Mouse (Mus musculus) MEL (cell line): ENCODE measurements around the gene Syn3. TPM values are rescaled to one million over a fixed set of nuclear protein-coding genes. Genes with fewer than 3 reads are reported as not detected.

Experiments
- DNase-seq: peaks from one replicate; pipeline ENCODE4 v3.0.0; 2011; ENCODE audit warnings: low read depth, low spot score
- H3K27ac ChIP-seq: 2 replicates; pipeline ENCODE4 v1.5.1; 2012; ENCODE audit warnings: low read depth, mild to moderate bottlenecking, control low read depth, low read length, moderate library complexity; ENCODE audit not compliant: control insufficient read depth
- H3K27me3 ChIP-seq, 2 experiments: fragments of 150-350 bp in 1 of 2; sonication (generic) in 1 of 2; 2 replicates each; pipeline ENCODE4 v1.6.1; 2012; ENCODE audit warnings: low read length in 2 of 2, mild to moderate bottlenecking in 2 of 2, improper control_type of control experiment in 1 of 2, moderate library complexity in 1 of 2; ENCODE audit not compliant: insufficient read depth in 2 of 2, control insufficient read depth in 1 of 2
- H3K36me3 ChIP-seq, 2 experiments: 2 replicates each; pipeline ENCODE4 v1.6.1; 2012 to 2014; ENCODE audit warnings: low read length in 2 of 2, improper control_type of control experiment in 1 of 2, inconsistent platforms in 1 of 2, mild to moderate bottlenecking in 1 of 2; ENCODE audit not compliant: insufficient read depth in 2 of 2, control insufficient read depth in 1 of 2
- H3K4me1 ChIP-seq, 2 experiments: fragments of 150-350 bp in 1 of 2; sonication (generic) in 1 of 2; 2 replicates each; pipeline ENCODE4 v1.6.1; 2012; ENCODE audit warnings: low read length in 2 of 2, improper control_type of control experiment in 1 of 2, mild to moderate bottlenecking in 1 of 2; ENCODE audit not compliant: insufficient read depth in 2 of 2, control insufficient read depth in 1 of 2
- H3K4me3 ChIP-seq, 2 experiments: fragments of 150-350 bp in 1 of 2; sonication (generic) in 1 of 2; 2 replicates each; pipeline ENCODE4 v1.5.1; 2012; ENCODE audit warnings: low read depth in 2 of 2, low read length in 2 of 2, mild to moderate bottlenecking in 2 of 2, moderate library complexity in 2 of 2, control low read depth in 1 of 2, improper control_type of control experiment in 1 of 2; ENCODE audit not compliant: control insufficient read depth in 1 of 2, insufficient read depth in 1 of 2
- H3K79me2 ChIP-seq: 2 replicates; pipeline ENCODE4 v1.6.1; 2012; ENCODE audit warnings: mild to moderate bottlenecking, low read length, moderate library complexity; ENCODE audit not compliant: control insufficient read depth, poor library complexity, insufficient read depth
- H3K9ac ChIP-seq: 2 replicates; pipeline ENCODE4 v1.6.1; 2012; ENCODE audit warnings: low read depth, mild to moderate bottlenecking, control low read depth, low read length, moderate library complexity; ENCODE audit not compliant: control insufficient read depth, poor library complexity, severe bottlenecking
- H3K9me3 ChIP-seq: fragments of 150-350 bp; sonication (generic); replicated peaks from 2 replicates; pipeline ENCODE4 v1.6.1; 2012; ENCODE audit warnings: mild to moderate bottlenecking, low read length, improper control_type of control experiment, moderate library complexity; ENCODE audit not compliant: insufficient read depth
- CHD1 ChIP-seq: IDR thresholded peaks from 2 replicates; pipeline ENCODE4 v1.6.1; 2012; ENCODE audit warnings: low read depth, mild to moderate bottlenecking, inconsistent platforms, low read length, improper control_type of control experiment
- CHD2 ChIP-seq: IDR thresholded peaks from 2 replicates; pipeline ENCODE4 v1.6.1; 2011; ENCODE audit warnings: low read length, improper control_type of control experiment
- CTCF ChIP-seq, 3 experiments: IDR thresholded peaks in 2 of 3; conservative IDR thresholded peaks in 1 of 3; 2 replicates each; pipeline ENCODE4 v1.5.1; 2011 to 2012; ENCODE audit warnings: low read length in 3 of 3, low read depth in 2 of 3, mild to moderate bottlenecking in 2 of 3, improper control_type of control experiment in 1 of 3, inconsistent platforms in 1 of 3, mixed read lengths in 1 of 3, moderate library complexity in 1 of 3; ENCODE audit not compliant: control insufficient read depth in 1 of 3, insufficient read depth in 1 of 3, poor library complexity in 1 of 3, severe bottlenecking in 1 of 3
- E2F4 ChIP-seq: IDR thresholded peaks from 2 replicates; pipeline ENCODE4 v1.6.1; 2011; ENCODE audit warnings: low read depth, low read length, improper control_type of control experiment, borderline replicate concordance
- ELF1 ChIP-seq: IDR thresholded peaks from 2 replicates; pipeline ENCODE4 v1.6.1; 2014; ENCODE audit warnings: low read depth, mild to moderate bottlenecking, inconsistent platforms, low read length, improper control_type of control experiment, moderate library complexity
- GABPA ChIP-seq: IDR thresholded peaks from 2 replicates; pipeline ENCODE4 v1.6.1; 2012; ENCODE audit warnings: low read depth, mild to moderate bottlenecking, inconsistent platforms, low read length, improper control_type of control experiment, moderate library complexity
- GATA1 ChIP-seq: IDR thresholded peaks from 2 replicates; pipeline ENCODE4 v1.6.1; 2011; ENCODE audit warnings: low read depth, low read length, improper control_type of control experiment
- HCFC1 ChIP-seq: IDR thresholded peaks from 2 replicates; pipeline ENCODE4 v1.6.1; 2012; ENCODE audit warnings: low read depth, mild to moderate bottlenecking, inconsistent platforms, low read length, improper control_type of control experiment, moderate library complexity
- KAT2A ChIP-seq: conservative IDR thresholded peaks from 2 replicates; pipeline ENCODE4 v1.6.1; 2012; ENCODE audit warnings: low read depth, low read length, improper control_type of control experiment, inconsistent platforms
- MAFK ChIP-seq: IDR thresholded peaks from 2 replicates; pipeline ENCODE4 v1.6.1; 2011; ENCODE audit warnings: low read depth, mild to moderate bottlenecking, low read length, improper control_type of control experiment, borderline replicate concordance
- MAX ChIP-seq: IDR thresholded peaks from 2 replicates; pipeline ENCODE4 v1.6.1; 2011; ENCODE audit warnings: low read length, improper control_type of control experiment
- NELFE ChIP-seq: IDR thresholded peaks from 2 replicates; pipeline ENCODE4 v1.6.1; 2011; ENCODE audit warnings: low read depth, low read length, improper control_type of control experiment
- POLR2AphosphoS2 ChIP-seq: IDR thresholded peaks from 2 replicates; pipeline ENCODE4 v1.6.1; 2011; ENCODE audit warnings: low read length, improper control_type of control experiment
- RAD21 ChIP-seq: IDR thresholded peaks from 2 replicates; pipeline ENCODE4 v1.6.1; 2011; ENCODE audit warnings: mild to moderate bottlenecking, low read depth, low read length, improper control_type of control experiment
- RCOR1 ChIP-seq: IDR thresholded peaks from 2 replicates; pipeline ENCODE4 v1.6.1; 2012; ENCODE audit warnings: low read depth, mild to moderate bottlenecking, inconsistent platforms, low read length, improper control_type of control experiment
- ZKSCAN1 ChIP-seq: IDR thresholded peaks from 2 replicates; pipeline ENCODE4 v1.6.1; 2012; ENCODE audit warnings: low read depth, mild to moderate bottlenecking, inconsistent platforms, low read length, improper control_type of control experiment, moderate library complexity
- polyA plus RNA-seq, 2 experiments: library from polyadenylated mRNA; stranded (reverse) in 1 of 2; unstranded in 1 of 2; fragments of >175 nt in 1 of 2; fragments of >200 nt in 1 of 2; gene quantifications; 2 replicates each; pipeline versions ENCODE4 v1.2.1 to v1.2.4; 2012; ENCODE audit warnings: low replicate concordance in 2 of 2, low read depth in 1 of 2; ENCODE audit not compliant: insufficient read length in 2 of 2, insufficient read depth in 1 of 2, missing spikeins in 1 of 2
- total RNA-seq: library from RNA; depleted of rRNA; stranded (reverse); fragments of 300-350 nt; gene quantifications from 2 replicates; pipeline ENCODE4 v1.2.3, GENCODE M21; 2012

Syn3 gene
- total and polyA plus RNA-seq, 3 experiments = 0.06 TPM; not detected in 2

- no peak overlapping the region for H3K4me3 ChIP-seq
- no peaks in the 10 kb centered on the region for H3K4me1 ChIP-seq
- DNase-seq = no peak
These were observed 340.3 kb downstream of the Syn3 start for GRCm38 (mm10) chr10:86158198-86158899.

GRCm38 (mm10) chr10:86155344-86155743, 343.4 kb downstream of the Syn3 start:
- H3K79me2 ChIP-seq = no peaks in the 10 kb centered on the region
- no peaks in the 10 kb centered on the region for H3K36me3 ChIP-seq
- no peaks in the 10 kb centered on the region for H3K4me1 ChIP-seq
- no peak for DNase-seq
- H3K9ac ChIP-seq = no peak overlapping the region
- H3K27me3 ChIP-seq = no peaks in the 10 kb centered on the region
- H3K27ac ChIP-seq = no peak overlapping the region
- H3K4me3 ChIP-seq = no peak overlapping the region
- TF ChIP-seq MAX = no peak
- TF ChIP-seq ELF1 = no peak
- no peak for TF ChIP-seq RCOR1
- TF ChIP-seq CTCF (IDR thresholded peaks at IDR 0.05 in 2 of 3, conservative IDR thresholded peaks at IDR 0.05 in 1 of 3; ENCODE audit: control insufficient read depth in 1 of 3, insufficient read depth in 1 of 3, low read depth in 2 of 3, low read length in 3 of 3, poor library complexity in 1 of 3, severe bottlenecking in 1 of 3) = no peak
- TF ChIP-seq RAD21 = no peak
- TF ChIP-seq MAFK = no peak
- H3K9me3 ChIP-seq = no peaks in the 10 kb centered on the region

More at GRCm38 (mm10) chr10:86158198-86158899, 340.3 kb downstream of the Syn3 start:
- Histone ChIP-seq H3K9me3 (no peaks in the 10 kb centered on the region), H3K27ac (no peak overlapping the region), H3K27me3 (no peaks in the 10 kb centered on the region), H3K79me2 (no peaks in the 10 kb centered on the region), H3K36me3 (no peaks in the 10 kb centered on the region), H3K9ac (no peak overlapping the region)
- TF ChIP-seq ZKSCAN1 (no peak), CHD2 (no peak), HCFC1 (no peak), RAD21 (no peak), GABPA (no peak), POLR2AphosphoS2 (no peak), GATA1 (no peak), CHD1 (no peak), KAT2A (no peak), E2F4 (no peak), NELFE (no peak), RCOR1 (no peak)
